Mouse (Mus musculus) lung, adult 2 months (tissue): ENCODE results near the gene Phlda1. TPM values are rescaled to one million over a fixed set of nuclear protein-coding genes. Genes with fewer than 3 reads are reported as not detected.
A peak's percentile ranks its signal among the peaks of the same experiment; 100 is the strongest.

ENCODE experiments used
- DNase-seq: peaks from one replicate; pipeline ENCODE4 v3.0.0; 2022
- H3K4me1 ChIP-seq: fragments of 200-500 bp; 2 replicates; pipeline ENCODE4 v1.6.1; 2011; ENCODE audit warnings: low read length; ENCODE audit not compliant: control insufficient read depth, insufficient read depth
- H3K4me3 ChIP-seq: fragments of 200-500 bp; replicated peaks from 2 replicates; pipeline ENCODE3; 2011; ENCODE audit warnings: low read depth, mild to moderate bottlenecking, control low read depth, low read length; ENCODE audit errors: extremely low read depth
- CTCF ChIP-seq: fragments of 200-500 bp; IDR thresholded peaks from 2 replicates; pipeline ENCODE4 v1.5.1; 2011; ENCODE audit warnings: mild to moderate bottlenecking, low read length, control low read depth; ENCODE audit not compliant: insufficient read depth
- POLR2A ChIP-seq: fragments of 200-500 bp; IDR thresholded peaks from 2 replicates; pipeline ENCODE4 v1.6.1; 2011; ENCODE audit warnings: low read depth, mild to moderate bottlenecking, control low read depth, low read length, borderline replicate concordance; ENCODE audit errors: extremely low read depth
- WGBS: fragments of 180-500 bp; shearing (Covaris S2); methylation state at CpG from one replicate; pipeline ENCODE4 v1.1.7; 2018; 5-methylcytosine and 5-hydroxymethylcytosine counted together
- polyA plus RNA-seq: library from polyadenylated mRNA; depleted of rRNA; stranded (reverse); fragments of >200 nt; gene quantifications from 2 replicates; pipeline ENCODE4 v1.2.3, GENCODE M21; 2012; rRNA removed

The Phlda1 gene
- polyA plus RNA-seq, result 32.7 and 54.1 TPM in 2 replicates

GRCm38 (mm10) chr10:111506101-111506925, at the start of gene Phlda1:
Phlda1 (plus strand) TSS chr10:111506286.
- peak within 1 kb of the TSS; percentile 77 for H3K4me3 ChIP-seq
- WGBS, result under 1% methylated on average over 93 of the region's 94 CpGs
- peaks cover 7% of the 10 kb centered on the region for H3K4me1 ChIP-seq
- DNase-seq, result peak; percentile 96
- TF ChIP-seq POLR2A (peak; percentile 93), CTCF (no peak)

GRCm38 (mm10) chr10:111458088-111458487, 48.0 kb upstream of the Phlda1 start:
- Histone ChIP-seq H3K4me3 (no peak overlapping the region), H3K4me1 (no peaks in the 10 kb centered on the region)
- TF ChIP-seq CTCF, result no peak
- TF ChIP-seq POLR2A, result no peak
- 74% methylated on average over 7 of the region's 7 CpGs for WGBS
- DNase-seq, result no peak

GRCm38 (mm10) chr10:111459040-111459439, 47.0 kb upstream of the Phlda1 start:
- no peaks in the 10 kb centered on the region for H3K4me1 ChIP-seq
- no peak overlapping the region for H3K4me3 ChIP-seq
- no peak for DNase-seq
- WGBS, result 76% methylated on average over 9 of the region's 9 CpGs
- TF ChIP-seq CTCF (no peak), POLR2A (no peak)

- WGBS, result 73% methylated on average over 3 of the region's 3 CpGs
- TF ChIP-seq POLR2A (no peak), CTCF (no peak)
- H3K4me1 ChIP-seq, result no peaks in the 10 kb centered on the region
- no peak overlapping the region for H3K4me3 ChIP-seq
- no peak for DNase-seq
These were observed 46.2 kb upstream of the Phlda1 start for GRCm38 (mm10) chr10:111459874-111460273.

- WGBS, result 30% methylated on average over 4 of the region's 4 CpGs
- TF ChIP-seq POLR2A, result no peak
- TF ChIP-seq CTCF, result no peak
- no peaks in the 10 kb centered on the region for H3K4me1 ChIP-seq
- peak; percentile 17 for DNase-seq
- H3K4me3 ChIP-seq, result no peak overlapping the region
These were observed 45.7 kb upstream of the Phlda1 start for GRCm38 (mm10) chr10:111460381-111460780.

GRCm38 (mm10) chr10:111464833-111465232, 41.3 kb upstream of the Phlda1 start:
- Histone ChIP-seq H3K4me1 (no peaks in the 10 kb centered on the region), H3K4me3 (no peak overlapping the region)
- DNase-seq, result no peak
- WGBS, result 59% methylated on average over 1 of the region's 1 CpGs
- TF ChIP-seq CTCF (no peak), POLR2A (no peak)

GRCm38 (mm10) chr10:111465409-111465808, 40.7 kb upstream of the Phlda1 start:
- DNase-seq, result no peak
- WGBS, result 63% methylated on average over 2 of the region's 2 CpGs
- TF ChIP-seq POLR2A (no peak), CTCF (no peak)
- no peak overlapping the region for H3K4me3 ChIP-seq
- no peaks in the 10 kb centered on the region for H3K4me1 ChIP-seq

GRCm38 (mm10) chr10:111471166-111471565, 34.9 kb upstream of the Phlda1 start:
- TF ChIP-seq POLR2A (no peak), CTCF (no peak)
- peaks cover 4% of the 10 kb centered on the region for H3K4me1 ChIP-seq
- no peak overlapping the region for H3K4me3 ChIP-seq
- DNase-seq, result no peak
- 78% methylated on average over 9 of the region's 9 CpGs for WGBS

GRCm38 (mm10) chr10:111472686-111473510, 33.2 kb upstream of the Phlda1 start, which contains the start of gene Nap1l1:
Nap1l1 (plus strand) TSS chr10:111473223.
- peaks cover 6% of the 10 kb centered on the region for H3K4me1 ChIP-seq
- TF ChIP-seq CTCF, result no peak
- peak; percentile 63; the same call in 1 of the 2 replicates for TF ChIP-seq POLR2A
- H3K4me3 ChIP-seq, result peak within 1 kb of the TSS; percentile 76
- 2% methylated on average over 75 of the region's 80 CpGs for WGBS
- DNase-seq, result peak; percentile 99
